Mouse (Mus musculus) cerebellum, postnatal 4 days (tissue): ENCODE data around the gene Crisp1.

Experiments
- DNase-seq, 2 experiments: peaks; one replicate each; pipeline ENCODE4 v3.0.0; 2022; ENCODE audit warnings: low spot score in 2 of 2, mixed read lengths in 1 of 2

The Crisp1 gene

DNA sequence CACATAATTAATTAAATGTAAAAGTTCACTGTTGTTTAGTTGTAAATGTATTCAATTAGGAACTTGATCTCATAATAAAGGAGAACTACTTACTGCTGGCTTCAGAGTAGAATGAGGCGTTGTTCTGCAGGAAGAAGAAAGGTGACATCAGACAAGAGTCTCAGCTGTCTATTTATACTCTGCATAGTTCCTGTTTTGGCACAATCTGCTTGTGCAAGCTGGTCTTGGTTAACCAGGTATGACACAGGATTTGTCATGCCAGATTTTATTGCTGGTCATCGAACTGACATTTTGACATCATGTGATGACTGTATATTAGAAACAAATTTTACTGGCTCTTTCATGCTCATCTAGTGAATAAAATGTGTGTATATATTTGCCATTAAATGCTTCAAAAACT, at the start of gene Crisp1:
Gene Crisp1, minus strand, starts transcription at position 146 of the 400 bp plus-strand sequence.
- DNase-seq, result no peak

DNA sequence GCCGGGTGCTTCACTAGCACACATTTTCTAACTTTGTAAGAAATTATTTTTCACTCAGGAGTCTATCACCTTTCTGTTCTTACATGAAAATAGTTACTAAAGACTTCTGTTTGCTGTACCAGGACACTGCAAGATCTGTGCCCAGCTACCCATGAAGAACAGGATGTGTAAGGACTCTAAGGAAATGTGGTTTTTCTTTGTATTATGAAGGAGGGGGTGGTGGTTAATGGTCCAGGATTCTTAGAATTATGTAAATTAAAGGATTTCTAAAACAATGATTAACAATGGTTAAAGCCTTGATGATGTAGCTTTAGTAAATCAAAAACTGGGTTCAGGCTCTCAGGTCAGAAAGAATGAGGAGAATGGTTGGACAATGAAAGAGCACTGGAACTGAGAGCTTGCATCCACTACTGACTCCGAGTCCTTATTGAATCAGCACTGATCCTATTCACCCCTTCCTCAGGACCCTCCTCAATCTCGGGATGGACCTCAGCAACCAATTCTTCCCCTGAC, 23.5 kb upstream of the Crisp1 start:
- DNase-seq, result no peak

DNA sequence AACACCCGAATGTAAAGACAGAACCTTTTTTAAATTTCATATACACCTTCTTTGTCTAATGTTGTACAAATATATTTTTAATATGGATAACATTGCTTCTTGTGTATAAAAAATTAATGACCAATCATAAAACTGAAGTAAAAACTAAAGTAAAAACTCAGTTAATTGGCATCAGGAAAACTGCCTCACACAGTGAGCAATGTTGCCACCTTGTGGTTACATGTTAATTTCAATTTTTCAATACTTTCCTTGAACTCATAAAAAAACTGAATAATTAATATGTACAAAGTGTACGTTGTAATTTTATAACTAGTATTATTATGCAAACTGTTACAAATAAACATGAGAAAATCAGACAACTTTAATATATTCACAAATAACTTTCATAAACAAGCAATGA, 33.6 kb downstream of the Crisp1 start:
- DNase-seq, result no peak

DNA sequence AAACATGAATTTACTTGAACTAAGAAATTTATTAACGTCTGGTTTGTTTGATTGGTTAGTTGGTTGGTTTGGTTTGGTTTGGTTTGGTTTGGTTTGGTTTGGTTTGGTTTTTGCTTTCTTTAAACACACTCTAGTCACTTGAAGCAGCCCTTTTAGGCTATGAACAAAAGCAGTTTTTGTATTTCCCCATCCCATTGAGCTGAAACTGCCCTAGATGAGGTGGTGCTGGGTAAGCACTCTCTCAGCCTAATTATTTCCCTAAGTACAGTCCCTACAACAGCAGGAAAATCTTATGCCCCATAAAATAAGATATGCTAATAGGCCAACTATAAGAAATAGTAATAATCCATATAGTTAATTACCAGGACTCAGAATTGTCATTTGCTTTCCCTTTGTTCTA, 43.5 kb downstream of the Crisp1 start:
- DNase-seq, result no peak

DNA sequence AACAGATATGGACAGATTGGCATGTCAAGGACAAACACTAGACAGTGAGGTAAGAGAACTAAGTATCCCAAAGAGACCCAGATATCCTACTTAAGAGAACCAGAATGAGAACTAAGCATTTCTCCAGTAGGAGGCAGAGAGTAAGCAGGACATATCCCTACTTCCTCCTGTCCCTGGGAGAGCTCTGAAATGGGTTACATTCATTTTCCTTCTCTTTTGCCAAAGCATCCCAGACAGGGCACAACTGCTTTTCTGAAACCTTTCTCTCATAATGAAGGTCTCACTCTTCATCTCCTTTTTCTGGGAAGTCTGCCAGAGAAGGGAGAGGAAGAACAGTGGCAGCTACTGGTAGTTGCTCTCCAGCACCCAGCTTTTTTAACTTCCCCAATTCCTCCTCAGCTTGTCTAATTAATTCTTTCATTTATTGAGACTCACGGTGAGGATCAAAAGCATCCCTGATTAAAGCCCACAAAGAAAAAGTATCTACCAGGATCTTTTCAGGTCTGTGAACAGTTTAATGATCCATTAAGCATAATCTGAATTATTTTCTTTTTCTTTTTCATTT, 44.0 kb downstream of the Crisp1 start:
- no peak for DNase-seq

DNA sequence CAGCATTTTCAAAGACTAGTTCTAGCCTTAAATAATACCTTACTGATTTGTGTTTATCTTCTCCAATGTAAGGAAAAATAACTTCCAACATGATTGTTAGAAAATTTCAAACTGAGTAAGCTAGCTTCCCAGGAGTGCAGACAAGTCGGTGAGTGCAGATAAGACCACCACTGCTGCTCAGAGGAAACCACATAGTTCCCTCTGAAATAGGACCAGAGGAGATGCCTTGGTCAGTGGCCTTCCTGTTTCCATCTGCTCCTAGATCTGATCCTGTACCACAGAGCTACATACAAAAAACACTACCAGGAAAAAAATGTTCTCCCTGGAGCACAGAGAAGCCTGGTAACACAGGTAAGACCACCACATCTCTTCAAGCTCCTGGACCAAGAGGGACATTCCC, 66.5 kb downstream of the Crisp1 start:
- no peak for DNase-seq
